Mouse (Mus musculus) CD4-positive naive resting alpha-beta T cell, adult 57 days (primary cell): ENCODE measurements around the gene Pstk. TPM values are rescaled to one million over a fixed set of nuclear protein-coding genes. Genes with fewer than 3 reads are reported as not detected.

ENCODE experiments used
- total RNA-seq: library from RNA; stranded (reverse); gene quantifications from one replicate; pipeline ENCODE4 v1.2.4, GENCODE M21; 2023

Gene Pstk
- total RNA-seq: 37.4 TPM

DNA sequence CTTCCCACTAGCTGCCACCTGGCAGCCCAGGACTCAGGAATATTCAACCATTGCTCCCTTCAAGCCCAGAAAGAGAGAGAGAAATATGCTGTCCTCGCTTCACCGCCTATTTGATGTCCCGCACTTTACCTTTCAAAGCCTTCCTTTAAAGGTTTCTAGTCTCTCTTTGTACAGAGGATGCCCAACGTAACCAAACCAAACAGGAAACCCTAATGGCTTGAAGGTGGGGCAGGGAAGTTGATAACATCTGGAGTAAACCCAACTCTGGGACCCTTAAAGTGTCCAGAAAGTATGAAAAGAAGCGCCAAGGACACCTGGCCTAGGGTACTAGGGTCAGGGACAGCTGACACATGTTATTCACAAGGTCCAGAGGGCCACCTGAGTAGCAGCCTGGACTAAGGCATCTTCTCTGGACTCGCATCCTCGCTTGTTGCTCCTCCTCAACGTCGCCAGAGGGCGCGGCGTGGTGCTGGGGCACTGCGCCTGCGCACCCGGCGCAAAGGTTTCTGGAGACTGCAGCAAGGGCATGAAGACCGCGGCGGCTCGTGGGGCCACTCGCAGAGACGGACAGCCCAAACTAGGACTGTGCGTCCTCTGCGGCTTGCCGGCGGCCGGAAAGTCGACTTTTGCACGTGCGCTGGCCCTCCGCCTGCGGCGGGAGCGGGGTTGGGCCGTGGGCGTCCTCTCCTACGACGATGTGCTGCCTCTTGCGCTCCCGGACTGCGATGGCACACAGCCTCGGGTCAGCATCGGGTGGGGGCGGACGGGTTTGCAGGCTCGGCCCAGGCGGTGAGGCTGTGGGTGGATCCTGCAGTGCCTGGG, at the start of gene Pstk:
Pstk (plus strand) TSS at position 494 of the 822 bp plus-strand sequence.

GRCm38 (mm10) chr7:131322192-131322591, 48.7 kb upstream of the Pstk start, which contains the start of gene Cuzd1:
TSS of gene Cuzd1 (minus strand) at chr7:131322292.

DNA sequence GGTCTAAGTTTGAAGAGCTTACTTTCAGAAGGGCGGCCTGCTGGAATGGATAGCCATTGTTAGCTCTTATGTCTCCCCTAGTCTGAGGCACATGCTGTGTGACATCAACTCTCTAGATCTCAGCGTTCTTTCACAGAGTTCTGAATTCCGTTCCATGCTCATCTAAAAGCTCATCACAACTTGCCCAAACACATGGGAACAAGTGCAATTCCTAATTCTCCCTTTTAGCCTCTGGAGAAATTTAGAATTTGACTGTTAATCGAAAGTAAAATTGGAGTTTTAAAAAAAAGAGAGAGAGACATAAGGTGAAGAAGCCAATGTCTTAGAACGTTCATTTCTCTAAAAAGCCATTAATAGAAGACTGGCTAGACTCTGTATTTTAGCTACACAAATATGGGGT, 41.5 kb upstream of the Pstk start, which contains the start of gene Fam24b:
Fam24b (minus strand) TSS at position 101 of the 400 bp plus-strand sequence.

GRCm38 (mm10) chr7:131333564-131333963, 37.4 kb upstream of the Pstk start, which contains the start of gene Fam24a:
TSS of gene Fam24a (plus strand) at chr7:131333864.

DNA sequence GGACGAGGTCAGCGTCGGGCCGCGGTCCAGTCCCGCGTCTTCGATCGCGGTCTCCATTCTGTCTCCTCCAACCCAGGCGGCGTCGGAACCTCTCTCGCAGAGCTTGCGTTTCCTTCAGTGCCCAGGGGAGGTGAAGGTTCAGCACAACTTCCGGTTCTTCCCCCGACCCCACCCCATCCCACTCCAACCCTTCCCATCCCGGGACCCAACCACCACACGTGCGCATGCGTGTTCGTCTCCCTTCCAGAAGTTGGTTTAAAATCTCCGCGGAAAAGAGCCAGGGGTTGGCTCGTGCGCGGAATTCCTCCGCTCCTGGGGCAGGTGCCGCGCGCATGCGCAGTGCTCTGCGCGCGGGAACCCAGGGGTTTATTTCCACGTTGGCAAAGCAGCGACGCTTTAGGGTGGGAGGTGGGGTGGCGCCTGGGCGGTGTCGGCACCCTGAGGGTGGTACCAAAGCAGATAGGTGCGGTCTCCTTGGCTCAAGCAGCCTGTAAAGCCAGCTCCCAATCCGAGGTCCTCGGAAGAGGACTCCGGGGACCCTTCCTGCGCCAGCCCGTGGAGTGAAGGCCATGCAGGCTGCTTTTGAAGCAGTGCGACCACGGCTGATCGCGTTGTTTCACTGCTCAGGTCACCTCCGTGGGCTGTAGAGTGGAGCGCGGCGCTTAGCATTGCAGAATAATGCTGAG, 8.2 kb upstream of the Pstk start, which contains the start of gene 2310057M21Rik:
2310057M21Rik (minus strand) TSS at position 145 of the 686 bp plus-strand sequence.

DNA sequence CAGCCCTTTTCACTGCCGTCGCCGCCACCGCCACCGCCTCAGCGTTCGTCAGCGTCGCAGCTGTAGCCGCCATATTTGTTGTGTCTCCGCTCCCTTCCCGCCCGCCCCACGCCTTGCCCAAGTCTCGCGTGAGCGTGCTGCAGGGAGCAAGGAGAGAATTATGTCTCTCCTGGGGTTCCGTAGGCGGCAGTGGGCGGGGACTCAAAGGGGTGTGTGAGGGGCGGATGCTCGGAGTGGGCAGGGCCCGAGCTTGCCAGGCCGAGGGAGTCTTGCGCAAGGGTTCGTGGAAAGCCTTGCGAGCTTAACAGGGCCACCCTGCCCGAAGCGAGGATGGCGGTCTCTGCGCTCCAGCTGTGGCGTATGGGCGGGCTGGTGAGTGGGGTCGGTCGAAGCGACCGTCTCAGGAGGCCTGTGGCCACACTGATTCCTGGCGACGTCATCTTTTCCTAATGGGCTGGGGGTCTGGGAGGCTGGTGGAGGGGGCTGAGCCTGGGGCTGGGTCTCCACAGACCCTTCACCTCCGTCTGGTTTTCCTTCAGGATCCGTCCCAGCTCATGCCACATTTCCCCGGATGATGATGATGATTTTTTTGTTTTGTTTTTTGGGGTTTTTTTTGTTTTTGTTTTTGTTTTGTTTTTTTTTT, 39.6 kb downstream of the Pstk start, which contains the start of the genes Ikzf5 and Acadsb:
Ikzf5 (minus strand) TSS at position 106 of the 643 bp plus-strand sequence.
Acadsb (plus strand) TSS at position 186 of the 643 bp plus-strand sequence.

Other genes with a start within 250 kb of the Pstk start
- not detected for gene 4933402N03Rik, start 224.8 kb upstream of the Pstk start, total RNA-seq
- gene 5430419D17Rik, start 196.7 kb upstream of the Pstk start, total RNA-seq: not detected
- gene Cuzd1, start 48.8 kb upstream of the Pstk start, total RNA-seq: not detected
- gene Fam24b, start 41.6 kb upstream of the Pstk start, total RNA-seq: not detected
- gene Fam24a, start 37.3 kb upstream of the Pstk start, total RNA-seq: not detected
- 20.5 TPM for gene 2310057M21Rik, start 8.4 kb upstream of the Pstk start, total RNA-seq
- 67.2 TPM for gene Ikzf5, start 39.4 kb downstream of the Pstk start, total RNA-seq
- 22.0 TPM for gene Acadsb, start 39.5 kb downstream of the Pstk start, total RNA-seq
- not detected for gene Hmx3, start 171.7 kb downstream of the Pstk start, total RNA-seq
- gene Hmx2, start 177.6 kb downstream of the Pstk start, total RNA-seq: not detected
- 50.9 TPM for gene Bub3, start 189.1 kb downstream of the Pstk start, total RNA-seq